Mouse (Mus musculus): ENCODE measurements around the gene Rab4a. TPM values are rescaled to one million over a fixed set of nuclear protein-coding genes. Genes with fewer than 3 reads are reported as not detected.
A peak's percentile ranks its signal among the peaks of the same experiment; 100 is the strongest.

Rab4a gene
- polyA plus RNA-seq, 1 experiment from 2014 or later = 68.2 TPM

GRCm38 (mm10) chr8:123842086-123842485, 36.3 kb downstream of the Rab4a start:
- H3K4me3 ChIP-seq (ENCODE audit: low read depth, low read length) = no peak overlapping the region
- WGBS = 88% methylated on average over 12 of the region's 12 CpGs

GRCm38 (mm10) chr8:123844341-123844740, 38.6 kb downstream of the Rab4a start:
- H3K9ac ChIP-seq (ENCODE audit: low read length) = no peak overlapping the region
- no peaks in the 10 kb centered on the region for H3K27me3 ChIP-seq (replicated peaks; ENCODE audit: control insufficient read depth, insufficient read depth, low read length)
- no peak overlapping the region for H3K4me3 ChIP-seq (ENCODE audit: low read depth, low read length)
- ATAC-seq (no peak), DNase-seq (ENCODE audit: low spot score) (peak; percentile 40)
- 0 out of 2 replicates have a peak overlapping the region, but pooled peaks have one; percentile 67 for H3K27ac ChIP-seq (ENCODE audit: low read depth, low read length)
- peaks cover 6% of the 10 kb centered on the region; the same call in 1 of the 2 replicates for H3K36me3 ChIP-seq (ENCODE audit: control insufficient read depth, insufficient read depth, low read length)
- H3K4me2 ChIP-seq (ENCODE audit: low read length) = no peak overlapping the region
- H3K9me3 ChIP-seq (replicated peaks; ENCODE audit: control insufficient read depth, low read length) = no peaks in the 10 kb centered on the region
- 69% methylated on average over 7 of the region's 7 CpGs for WGBS
- H3K4me1 ChIP-seq (ENCODE audit: control insufficient read depth, insufficient read depth, low read length) = no peaks in the 10 kb centered on the region

More at GRCm38 (mm10) chr8:123842086-123842485, 36.3 kb downstream of the Rab4a start:
- no peaks in the 10 kb centered on the region for H3K27me3 ChIP-seq (replicated peaks; ENCODE audit: control insufficient read depth, insufficient read depth, low read length)
- H3K9ac ChIP-seq (ENCODE audit: low read length) = no peak overlapping the region
- H3K36me3 ChIP-seq (ENCODE audit: control insufficient read depth, insufficient read depth, low read length) = peaks cover 11% of the 10 kb centered on the region
- ATAC-seq = no peak
- no peak for DNase-seq (ENCODE audit: low spot score)
- no peaks in the 10 kb centered on the region for H3K4me1 ChIP-seq (ENCODE audit: control insufficient read depth, insufficient read depth, low read length)
- H3K9me3 ChIP-seq (replicated peaks; ENCODE audit: control insufficient read depth, low read length) = no peaks in the 10 kb centered on the region
- H3K27ac ChIP-seq (ENCODE audit: low read depth, low read length) = no peak overlapping the region
- no peak overlapping the region for H3K4me2 ChIP-seq (ENCODE audit: low read length)

GRCm38 (mm10) chr8:123845114-123845513, 39.3 kb downstream of the Rab4a start:
- no peak for DNase-seq (ENCODE audit: low spot score)
- no peak overlapping the region for H3K9ac ChIP-seq (ENCODE audit: low read length)
- H3K4me3 ChIP-seq (ENCODE audit: low read depth, low read length) = no peak overlapping the region
- H3K27me3 ChIP-seq (replicated peaks; ENCODE audit: control insufficient read depth, insufficient read depth, low read length) = no peaks in the 10 kb centered on the region
- H3K36me3 ChIP-seq (ENCODE audit: control insufficient read depth, insufficient read depth, low read length) = peaks cover 6% of the 10 kb centered on the region; the same call in 1 of the 2 replicates
- no peaks in the 10 kb centered on the region for H3K4me1 ChIP-seq (ENCODE audit: control insufficient read depth, insufficient read depth, low read length)
- peak overlapping the region; percentile 67 for H3K27ac ChIP-seq (ENCODE audit: low read depth, low read length)
- H3K4me2 ChIP-seq (ENCODE audit: low read length) = no peak overlapping the region
- WGBS = 95% methylated on average over 13 of the region's 13 CpGs
- no peak for ATAC-seq
- H3K9me3 ChIP-seq (replicated peaks; ENCODE audit: control insufficient read depth, low read length) = no peaks in the 10 kb centered on the region

DNA sequence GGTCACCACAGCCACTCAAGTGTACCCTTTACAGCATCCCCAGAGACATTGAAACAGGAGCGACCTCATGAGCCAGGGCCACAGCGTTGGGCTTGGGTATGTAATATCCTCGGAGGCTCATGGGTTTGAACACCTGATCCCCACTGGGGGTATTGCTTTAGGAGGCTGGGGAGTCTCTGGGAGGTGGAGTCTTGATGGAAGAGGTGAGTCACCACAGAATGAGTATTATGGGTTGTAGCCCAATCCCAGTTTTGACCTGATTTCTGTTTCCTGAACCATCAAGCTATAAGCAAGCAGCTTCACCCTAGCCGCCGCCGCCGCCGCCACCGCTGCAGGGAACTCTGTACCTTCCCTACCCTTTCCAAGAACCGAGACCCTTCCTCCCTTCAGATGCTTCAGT, 40.2 kb downstream of the Rab4a start:
- WGBS = 94% methylated on average over 10 of the region's 10 CpGs
- Histone ChIP-seq H3K9me3 (replicated peaks; ENCODE audit: control insufficient read depth, low read length) (no peaks in the 10 kb centered on the region), H3K4me1 (ENCODE audit: control insufficient read depth, insufficient read depth, low read length) (no peaks in the 10 kb centered on the region), H3K4me3 (ENCODE audit: low read depth, low read length) (no peak overlapping the region), H3K4me2 (ENCODE audit: low read length) (no peak overlapping the region), H3K9ac (ENCODE audit: low read length) (no peak overlapping the region), H3K27me3 (replicated peaks; ENCODE audit: control insufficient read depth, insufficient read depth, low read length) (no peaks in the 10 kb centered on the region), H3K36me3 (ENCODE audit: control insufficient read depth, insufficient read depth, low read length) (peaks cover 6% of the 10 kb centered on the region; the same call in 1 of the 2 replicates), H3K27ac (ENCODE audit: low read depth, low read length) (no peak overlapping the region)
- DNase-seq (ENCODE audit: low spot score) (no peak), ATAC-seq (no peak)

DNA sequence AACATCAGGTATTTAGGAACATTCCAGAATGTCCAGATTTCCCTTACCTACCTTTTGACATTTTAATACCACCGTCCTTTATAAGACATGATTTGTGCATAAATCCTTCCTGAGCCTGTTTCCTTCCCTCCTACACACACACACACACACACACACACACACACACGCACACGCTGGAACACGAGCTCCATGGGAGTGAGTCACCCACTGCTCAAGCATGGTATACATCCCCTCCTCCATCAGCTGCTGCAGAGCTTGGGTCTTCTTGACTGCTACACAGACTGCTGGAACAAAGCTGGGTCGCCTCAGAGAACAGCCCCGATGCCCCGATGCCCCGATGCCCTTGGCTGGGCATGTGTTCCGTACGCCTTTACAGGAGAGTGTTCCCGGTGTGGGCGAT, 40.7 kb downstream of the Rab4a start:
- Histone ChIP-seq H3K4me3 (ENCODE audit: low read depth, low read length) (no peak overlapping the region), H3K36me3 (ENCODE audit: control insufficient read depth, insufficient read depth, low read length) (peaks cover under 1% of the 10 kb centered on the region; the same call in 1 of the 2 replicates), H3K9me3 (replicated peaks; ENCODE audit: control insufficient read depth, low read length) (no peaks in the 10 kb centered on the region), H3K4me2 (ENCODE audit: low read length) (no peak overlapping the region), H3K4me1 (ENCODE audit: control insufficient read depth, insufficient read depth, low read length) (no peaks in the 10 kb centered on the region), H3K9ac (ENCODE audit: low read length) (no peak overlapping the region), H3K27me3 (replicated peaks; ENCODE audit: control insufficient read depth, insufficient read depth, low read length) (no peaks in the 10 kb centered on the region), H3K27ac (ENCODE audit: low read depth, low read length) (no peak overlapping the region)
- no peak for DNase-seq (ENCODE audit: low spot score)
- WGBS = 94% methylated on average over 12 of the region's 12 CpGs
- ATAC-seq = no peak

- H3K36me3 ChIP-seq (ENCODE audit: control insufficient read depth, insufficient read depth, low read length) = no peaks in the 10 kb centered on the region
- ATAC-seq = no peak
- H3K27ac ChIP-seq (ENCODE audit: low read depth, low read length) = no peak overlapping the region
- no peaks in the 10 kb centered on the region for H3K4me1 ChIP-seq (ENCODE audit: control insufficient read depth, insufficient read depth, low read length)
- no peak overlapping the region for H3K9ac ChIP-seq (ENCODE audit: low read length)
- no peak for DNase-seq (ENCODE audit: low spot score)
- no peak overlapping the region for H3K4me3 ChIP-seq (ENCODE audit: low read depth, low read length)
- no peak overlapping the region for H3K4me2 ChIP-seq (ENCODE audit: low read length)
- no peaks in the 10 kb centered on the region for H3K9me3 ChIP-seq (replicated peaks; ENCODE audit: control insufficient read depth, low read length)
- no peaks in the 10 kb centered on the region for H3K27me3 ChIP-seq (replicated peaks; ENCODE audit: control insufficient read depth, insufficient read depth, low read length)
- WGBS = 66% methylated on average over 3 of the region's 3 CpGs
These were observed 41.8 kb downstream of the Rab4a start for GRCm38 (mm10) chr8:123847546-123847945.

GRCm38 (mm10) chr8:123849352-123849751, 43.6 kb downstream of the Rab4a start:
- Histone ChIP-seq H3K27me3 (replicated peaks; ENCODE audit: control insufficient read depth, insufficient read depth, low read length) (no peaks in the 10 kb centered on the region), H3K9ac (ENCODE audit: low read length) (no peak overlapping the region), H3K9me3 (replicated peaks; ENCODE audit: control insufficient read depth, low read length) (no peaks in the 10 kb centered on the region), H3K4me1 (ENCODE audit: control insufficient read depth, insufficient read depth, low read length) (no peaks in the 10 kb centered on the region), H3K4me3 (ENCODE audit: low read depth, low read length) (no peak overlapping the region), H3K27ac (ENCODE audit: low read depth, low read length) (no peak overlapping the region), H3K36me3 (ENCODE audit: control insufficient read depth, insufficient read depth, low read length) (no peaks in the 10 kb centered on the region), H3K4me2 (ENCODE audit: low read length) (no peak overlapping the region)
- 85% methylated on average over 4 of the region's 4 CpGs for WGBS
- ATAC-seq (no peak), DNase-seq (ENCODE audit: low spot score) (no peak)

- Histone ChIP-seq H3K27ac (ENCODE audit: low read depth, low read length) (no peak overlapping the region), H3K9ac (ENCODE audit: low read length) (no peak overlapping the region), H3K9me3 (replicated peaks; ENCODE audit: control insufficient read depth, low read length) (no peaks in the 10 kb centered on the region), H3K4me1 (ENCODE audit: control insufficient read depth, insufficient read depth, low read length) (no peaks in the 10 kb centered on the region), H3K27me3 (replicated peaks; ENCODE audit: control insufficient read depth, insufficient read depth, low read length) (no peaks in the 10 kb centered on the region), H3K36me3 (ENCODE audit: control insufficient read depth, insufficient read depth, low read length) (no peaks in the 10 kb centered on the region), H3K4me2 (ENCODE audit: low read length) (no peak overlapping the region), H3K4me3 (ENCODE audit: low read depth, low read length) (no peak overlapping the region)
- DNase-seq (ENCODE audit: low spot score) (no peak), ATAC-seq (no peak)
- WGBS = 79% methylated on average over 5 of the region's 5 CpGs
These were observed 45.8 kb downstream of the Rab4a start for GRCm38 (mm10) chr8:123851590-123851989.

DNA sequence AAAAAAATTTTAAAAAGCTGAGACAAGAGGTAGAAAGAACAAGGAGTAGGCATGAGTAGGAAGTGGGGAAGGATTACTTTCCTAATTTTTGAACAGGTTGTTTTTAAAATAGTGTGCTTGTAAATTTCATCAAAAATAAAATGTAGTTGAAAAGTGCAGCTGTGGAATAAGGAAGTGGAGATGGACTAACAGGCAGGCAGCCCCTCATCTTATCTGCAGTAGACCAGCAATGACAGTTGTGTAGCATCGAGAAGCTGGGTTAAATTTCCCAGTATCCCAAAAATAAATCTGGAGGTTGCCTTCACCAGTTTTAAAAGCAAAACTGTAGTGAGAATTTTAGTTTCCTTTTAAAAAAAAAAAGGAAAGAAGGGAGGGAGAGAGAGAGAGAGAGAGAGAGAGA, 48.5 kb downstream of the Rab4a start:
- DNase-seq (ENCODE audit: low spot score) (no peak), ATAC-seq (no peak)
- H3K4me1 ChIP-seq (ENCODE audit: control insufficient read depth, insufficient read depth, low read length) = peaks cover 6% of the 10 kb centered on the region; the same call in 1 of the 2 replicates
- no peak overlapping the region for H3K4me3 ChIP-seq (ENCODE audit: low read depth, low read length)
- H3K4me2 ChIP-seq (ENCODE audit: low read length) = no peak overlapping the region
- H3K36me3 ChIP-seq (ENCODE audit: control insufficient read depth, insufficient read depth, low read length) = no peaks in the 10 kb centered on the region
- no peak overlapping the region for H3K27ac ChIP-seq (ENCODE audit: low read depth, low read length)
- WGBS = 94% methylated on average over 1 of the region's 1 CpGs
- H3K9ac ChIP-seq (ENCODE audit: low read length) = no peak overlapping the region
- H3K27me3 ChIP-seq (replicated peaks; ENCODE audit: control insufficient read depth, insufficient read depth, low read length) = no peaks in the 10 kb centered on the region
- no peaks in the 10 kb centered on the region for H3K9me3 ChIP-seq (replicated peaks; ENCODE audit: control insufficient read depth, low read length)

All from forebrain, embryonic 14.5 days (tissue).